Comparison of ENCODE assay signal across 20 mouse cellular contexts in the genomic region with DNA sequence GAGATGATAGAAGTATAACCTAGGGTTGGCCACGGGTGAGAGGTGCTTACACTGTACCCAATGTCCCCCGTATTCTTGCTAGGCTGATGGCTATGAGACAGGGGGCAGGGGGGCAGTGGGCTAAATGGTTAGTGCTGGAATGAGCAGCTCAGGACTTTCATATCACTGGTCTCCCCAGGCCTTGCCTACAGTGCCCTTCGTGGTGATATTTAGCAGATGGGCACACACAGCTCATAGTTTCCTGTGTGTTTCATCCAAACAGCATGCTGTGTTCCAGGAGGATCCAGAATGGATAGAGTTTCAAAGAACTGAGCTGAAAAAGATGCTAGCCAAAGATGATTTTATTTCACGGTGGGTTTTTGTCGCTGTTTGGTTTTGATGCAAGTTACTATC.
DNase-seq lines count a peak whose midpoint lies in the region; ATAC-seq and TF ChIP-seq lines count a peak whose summit lies in the region.
"Had no signal": no experiment of that assay in that cellular context is flagged by ENCODE, and none has a peak within 500 bp of the region (broad histone marks: within the 10 kb centered on the region; RNA-seq: fewer than 3 reads in every experiment).

No protein-coding gene starts in this region.

- ATAC-seq in midbrain, postnatal 0 days (ENCODE audit: low FRiP score), result no peak
- ATAC-seq: CD4-positive, CD25-positive, alpha-beta regulatory T cell, adult 4 months; forebrain, embryonic 14.5 days; forebrain, postnatal 0 days; hindbrain, postnatal 0 days; inflammation-experienced regulatory T-cells, adult 6 months had no signal

- intact Hi-C loops in gastrocnemius, adult 2 months (cut with DNase I), result no loop called here
- intact Hi-C loops in gastrocnemius, postnatal 36 days (cut with DNase I), result no loop called here

- H3K4me1 ChIP-seq in midbrain, postnatal 0 days (ENCODE audit: insufficient read depth, low read length), result peaks cover 16% of the 10 kb centered on the region; the same call in 1 of the 2 replicates

- no peak for TF ChIP-seq CTCF in gastrocnemius, adult 2 months (IDR thresholded peaks at IDR 0.05)
- TF ChIP-seq CTCF in midbrain, postnatal 0 days (IDR thresholded peaks at IDR 0.05), result no peak

- no peaks in the 10 kb centered on the region for H3K36me3 ChIP-seq in midbrain, postnatal 0 days (ENCODE audit: insufficient read depth, low read length)
- H3K36me3 ChIP-seq: embryonic facial prominence, embryonic 12.5 days; embryonic facial prominence, embryonic 15.5 days; heart, embryonic 10.5 days; heart, embryonic 13.5 days had no signal

- 89% methylated on average over 5 of the region's 5 CpGs for WGBS in midbrain, postnatal 0 days

- no peaks in the 10 kb centered on the region for H3K27me3 ChIP-seq in midbrain, postnatal 0 days (ENCODE audit: insufficient read depth, low read length)
- H3K27me3 ChIP-seq: embryonic facial prominence, embryonic 12.5 days; embryonic facial prominence, embryonic 15.5 days; heart, embryonic 13.5 days had no signal

- no peak overlapping the region for H3K4me3 ChIP-seq in gastrocnemius, adult 2 months
- no peak overlapping the region for H3K4me3 ChIP-seq in midbrain, postnatal 0 days (ENCODE audit: low read depth, low read length)
- H3K4me3 ChIP-seq: embryonic facial prominence, embryonic 12.5 days; embryonic facial prominence, embryonic 15.5 days; heart, adult 2 months; heart, embryonic 10.5 days; heart, embryonic 13.5 days had no signal

- H3K9ac ChIP-seq in midbrain, postnatal 0 days (replicated peaks; ENCODE audit: low read length, poor library complexity, severe bottlenecking), result no peak overlapping the region
- H3K9ac ChIP-seq: embryonic facial prominence, embryonic 12.5 days; embryonic facial prominence, embryonic 15.5 days; forebrain, postnatal 0 days; heart, embryonic 13.5 days; hindbrain, embryonic 14.5 days had no signal

- peak; percentile 45 to 61 for DNase-seq in cerebellum, adult 18-20 months
- DNase-seq in cerebellum, postnatal 10 days, result no peak
- no peak for DNase-seq in gastrocnemius, adult 2 months
- DNase-seq in gastrocnemius, postnatal 36 days, result no peak
- DNase-seq in cerebellum, postnatal 25 days, result peak; percentile 51 to 55
- no peak for DNase-seq in midbrain, postnatal 0 days (ENCODE audit: low spot score)
- DNase-seq: adrenal gland, adult 2 months; adrenal gland, postnatal 14 days; forebrain, postnatal 0 days; gastrocnemius, postnatal 25 days had no signal

- H3K9me3 ChIP-seq in midbrain, postnatal 0 days (ENCODE audit: low read length), result no peaks in the 10 kb centered on the region
- H3K9me3 ChIP-seq: embryonic facial prominence, embryonic 12.5 days; embryonic facial prominence, embryonic 15.5 days; heart, embryonic 10.5 days; heart, embryonic 13.5 days had no signal

- H3K27ac ChIP-seq in gastrocnemius, adult 2 months, result 0 out of 2 replicates have a peak overlapping the region, but pooled peaks have one; percentile 20
- H3K27ac ChIP-seq in midbrain, postnatal 0 days (ENCODE audit: low read depth, low read length), result no peak overlapping the region
- H3K27ac ChIP-seq: embryonic facial prominence, embryonic 12.5 days; embryonic facial prominence, embryonic 15.5 days; heart, adult 2 months; heart, embryonic 10.5 days; hindbrain, embryonic 14.5 days; hindbrain, postnatal 0 days had no signal

- H3K4me2 ChIP-seq in midbrain, postnatal 0 days (ENCODE audit: low read depth, low read length, poor library complexity, severe bottlenecking), result no peak overlapping the region
- H3K4me2 ChIP-seq: embryonic facial prominence, embryonic 12.5 days; embryonic facial prominence, embryonic 15.5 days; heart, embryonic 13.5 days; hindbrain, embryonic 14.5 days had no signal

Comparison
In these comparisons a context has a peak if more than half of its experiments do, and no peak if none do; other contexts are left out.
1. DNase-seq: peak in cerebellum, adult 18-20 months (2 of 2) and cerebellum, postnatal 25 days (2 of 2); none in cerebellum, postnatal 10 days (0 of 2), gastrocnemius, adult 2 months (single experiment), gastrocnemius, postnatal 36 days (0 of 2) and midbrain, postnatal 0 days (single experiment).